Comparison of ENCODE assay signal across 13 mouse cellular contexts in the genomic region with DNA sequence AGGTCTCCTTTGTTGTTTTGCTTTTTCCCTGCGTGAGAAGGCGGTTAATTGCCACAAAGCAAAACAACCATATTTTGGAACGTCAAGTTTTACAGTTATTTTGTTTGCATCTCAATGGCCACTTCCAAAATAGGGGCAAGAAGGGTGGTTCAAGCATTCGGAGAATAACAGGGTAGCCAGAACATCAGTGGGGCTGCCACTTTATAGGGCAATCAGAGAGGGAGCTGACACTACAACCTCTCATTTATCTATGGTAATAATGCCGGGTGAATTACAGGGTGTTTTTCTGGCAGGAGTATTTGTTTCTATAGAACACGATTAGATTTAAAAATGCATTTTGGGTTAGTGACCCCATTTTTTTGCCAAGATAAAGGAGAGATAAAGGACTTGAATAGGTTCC.
DNase-seq lines count a peak whose midpoint lies in the region; ATAC-seq and TF ChIP-seq lines count a peak whose summit lies in the region.
"Had no signal": no experiment of that assay in that cellular context is flagged by ENCODE, and none has a peak within 500 bp of the region (broad histone marks: within the 10 kb centered on the region; RNA-seq: fewer than 3 reads in every experiment).

No protein-coding gene starts in this region.

- H3K36me3 ChIP-seq in heart, embryonic 13.5 days, result no peaks in the 10 kb centered on the region
- H3K36me3 ChIP-seq in lung, postnatal 0 days (ENCODE audit: insufficient read depth, low read length), result no peaks in the 10 kb centered on the region
- H3K36me3 ChIP-seq in forebrain, postnatal 0 days (ENCODE audit: insufficient read depth), result no peaks in the 10 kb centered on the region
- H3K36me3 ChIP-seq in midbrain, postnatal 0 days (ENCODE audit: insufficient read depth, low read length), result no peaks in the 10 kb centered on the region

- peak overlapping the region; percentile 61 for H3K4me2 ChIP-seq in heart, embryonic 13.5 days
- H3K4me2 ChIP-seq in lung, postnatal 0 days (replicated peaks; ENCODE audit: low read depth, low read length), result 0 out of 2 replicates have a peak overlapping the region, but pooled peaks have one; percentile 22
- H3K4me2 ChIP-seq in forebrain, postnatal 0 days (ENCODE audit: low read depth), result peak overlapping the region; percentile 26; the same call in 1 of the 2 replicates
- H3K4me2 ChIP-seq in midbrain, postnatal 0 days (ENCODE audit: low read depth, low read length, poor library complexity, severe bottlenecking), result 0 out of 2 replicates have a peak overlapping the region, but pooled peaks have one; percentile 12

- peak overlapping the region; percentile 85 for H3K27ac ChIP-seq in heart, embryonic 13.5 days (replicated peaks)
- H3K27ac ChIP-seq in lung, postnatal 0 days (ENCODE audit: low read length), result no peak overlapping the region
- H3K27ac ChIP-seq in forebrain, postnatal 0 days (ENCODE audit: low read depth, low read length), result no peak overlapping the region
- H3K27ac ChIP-seq in midbrain, postnatal 0 days (ENCODE audit: low read depth, low read length), result 0 out of 2 replicates have a peak overlapping the region, but pooled peaks have one; percentile 32
- H3K27ac ChIP-seq: gastrocnemius, adult 2 months; stomach, postnatal 0 days had no signal

- no peak overlapping the region for H3K9ac ChIP-seq in heart, embryonic 13.5 days
- no peak overlapping the region for H3K9ac ChIP-seq in lung, postnatal 0 days (replicated peaks; ENCODE audit: low read depth)
- H3K9ac ChIP-seq in forebrain, postnatal 0 days, result no peak overlapping the region
- H3K9ac ChIP-seq in midbrain, postnatal 0 days (replicated peaks; ENCODE audit: low read length, poor library complexity, severe bottlenecking), result no peak overlapping the region

- intact Hi-C loops in heart, postnatal 36 days (cut with DNase I), result no loop called here

- H3K9me3 ChIP-seq in heart, embryonic 13.5 days, result no peaks in the 10 kb centered on the region
- no peaks in the 10 kb centered on the region for H3K9me3 ChIP-seq in lung, postnatal 0 days (ENCODE audit: low read length)
- H3K9me3 ChIP-seq in forebrain, postnatal 0 days (ENCODE audit: low read length), result no peaks in the 10 kb centered on the region
- H3K9me3 ChIP-seq in midbrain, postnatal 0 days (ENCODE audit: low read length), result no peaks in the 10 kb centered on the region

- TF ChIP-seq EP300 in lung, postnatal 0 days (IDR thresholded peaks at IDR 0.05), result no peak

- H3K4me3 ChIP-seq in heart, embryonic 13.5 days, result no peak overlapping the region
- H3K4me3 ChIP-seq in lung, postnatal 0 days (ENCODE audit: low read depth, low read length), result no peak overlapping the region
- H3K4me3 ChIP-seq in forebrain, postnatal 0 days (ENCODE audit: low read depth, low read length), result no peak overlapping the region
- no peak overlapping the region for H3K4me3 ChIP-seq in midbrain, postnatal 0 days (ENCODE audit: low read depth, low read length)
- H3K4me3 ChIP-seq: gastrocnemius, adult 2 months had no signal

- peaks cover 28% of the 10 kb centered on the region for H3K4me1 ChIP-seq in heart, embryonic 13.5 days
- peaks cover 6% of the 10 kb centered on the region; the same call in 1 of the 2 replicates for H3K4me1 ChIP-seq in lung, postnatal 0 days (ENCODE audit: insufficient read depth, low read depth, low read length)
- 0 out of 2 replicates have a peak, but pooled peaks cover 8% of the 10 kb centered on the region for H3K4me1 ChIP-seq in forebrain, postnatal 0 days (ENCODE audit: insufficient read depth)
- peaks cover 11% of the 10 kb centered on the region; the same call in 1 of the 2 replicates for H3K4me1 ChIP-seq in midbrain, postnatal 0 days (ENCODE audit: insufficient read depth, low read length)

- no peak for ATAC-seq in heart, embryonic 13.5 days (ENCODE audit: extremely low read depth, insufficient number of reproducible peaks, low FRiP score, low TSS enrichment)
- no peak for ATAC-seq in lung, postnatal 0 days
- ATAC-seq in forebrain, postnatal 0 days, result peak; percentile 42; the same call in 1 of the 2 replicates
- ATAC-seq in midbrain, postnatal 0 days (ENCODE audit: low FRiP score), result no peak
- no peak for ATAC-seq in activated CD4-positive, CD25-positive, alpha-beta regulatory T cell, adult 4 months

- no peaks in the 10 kb centered on the region for H3K27me3 ChIP-seq in heart, embryonic 13.5 days (replicated peaks)
- H3K27me3 ChIP-seq in lung, postnatal 0 days (replicated peaks; ENCODE audit: insufficient read depth, low read length), result no peaks in the 10 kb centered on the region
- no peaks in the 10 kb centered on the region; the same call in 1 of the 2 replicates for H3K27me3 ChIP-seq in forebrain, postnatal 0 days (ENCODE audit: insufficient read depth, low read length)
- H3K27me3 ChIP-seq in midbrain, postnatal 0 days (ENCODE audit: insufficient read depth, low read length), result no peaks in the 10 kb centered on the region

- no peak for TF ChIP-seq CTCF in lung, postnatal 0 days (IDR thresholded peaks at IDR 0.05)
- TF ChIP-seq CTCF in forebrain, postnatal 0 days (IDR thresholded peaks at IDR 0.05; ENCODE audit: low read depth), result no peak
- no peak for TF ChIP-seq CTCF in midbrain, postnatal 0 days (IDR thresholded peaks at IDR 0.05)

- WGBS in heart, embryonic 13.5 days, result 56% methylated on average over 6 of the region's 6 CpGs
- 60% methylated on average over 6 of the region's 6 CpGs for WGBS in lung, postnatal 0 days
- 19% methylated on average over 6 of the region's 6 CpGs for WGBS in forebrain, postnatal 0 days
- 54% methylated on average over 6 of the region's 6 CpGs for WGBS in midbrain, postnatal 0 days

- DNase-seq in heart, postnatal 36 days, result no peak
- DNase-seq in lung, postnatal 0 days (ENCODE audit: low spot score), result no peak
- DNase-seq in lung, postnatal 4 days, result no peak
- DNase-seq in forebrain, postnatal 0 days, result no peak
- DNase-seq in midbrain, postnatal 0 days (ENCODE audit: low spot score), result no peak
- no peak for DNase-seq in left cerebral cortex, adult 8-10 months (ENCODE audit: low spot score in 2 of 2)
- DNase-seq: B cell, adult 2 months; kidney, adult 11 months; thymus, postnatal 4 days had no signal

Comparison
In these comparisons a context has a peak if more than half of its experiments do, and no peak if none do; other contexts are left out.
1. H3K27ac ChIP-seq: peak in heart, embryonic 13.5 days (single experiment) and midbrain, postnatal 0 days (single experiment); none in lung, postnatal 0 days (single experiment) and forebrain, postnatal 0 days (single experiment).
2. Peak in every context shown above with its lines, with median percentiles within 50 percentile points of each other: H3K4me2 ChIP-seq.